Mouse (Mus musculus) limb, embryonic 12.5 days (tissue): ENCODE measurements around the gene Kpna6. TPM values are rescaled to one million over a fixed set of nuclear protein-coding genes. Genes with fewer than 3 reads are reported as not detected.

Source experiments
- ATAC-seq: fragments of 200-750 bp; cut with Nextera tagmentation; 2 replicates; pipeline ENCODE4 v1.8.0; 2017; ENCODE audit warnings: low read depth, moderate TSS enrichment; ENCODE audit not compliant: insufficient number of reproducible peaks, insufficient read depth, low FRiP score, low TSS enrichment
- H3K27ac ChIP-seq: fragments of 300-500 bp; sonication (generic); 2 replicates; pipeline ENCODE4 v1.5.1; 2016; ENCODE audit warnings: mild to moderate bottlenecking, moderate library complexity
- H3K27me3 ChIP-seq: fragments of 300-500 bp; sonication (generic); 2 replicates; pipeline ENCODE4 v1.6.1; 2016; ENCODE audit warnings: mild to moderate bottlenecking, moderate library complexity
- H3K36me3 ChIP-seq: fragments of 300-500 bp; sonication (generic); 2 replicates; pipeline ENCODE4 v1.6.1; 2016; ENCODE audit warnings: mild to moderate bottlenecking, moderate library complexity
- H3K4me1 ChIP-seq: fragments of 300-500 bp; sonication (generic); replicated peaks from 2 replicates; pipeline ENCODE4 v1.6.1; 2016
- H3K4me2 ChIP-seq: fragments of 300-500 bp; sonication (generic); 2 replicates; pipeline ENCODE4 v1.6.1; 2016; ENCODE audit warnings: mild to moderate bottlenecking, moderate library complexity
- H3K4me3 ChIP-seq: fragments of 300-500 bp; sonication (generic); replicated peaks from 2 replicates; pipeline ENCODE4 v1.5.1; 2016; ENCODE audit warnings: mild to moderate bottlenecking
- H3K9ac ChIP-seq: fragments of 300-500 bp; sonication (generic); replicated peaks from 2 replicates; pipeline ENCODE4 v1.6.1; 2016; ENCODE audit warnings: mild to moderate bottlenecking, moderate library complexity
- H3K9me3 ChIP-seq: fragments of 300-500 bp; sonication (generic); 2 replicates; pipeline ENCODE4 v1.6.1; 2016; ENCODE audit warnings: mild to moderate bottlenecking, moderate library complexity
- WGBS: fragments of 180-500 bp; shearing (Covaris S2); methylation state at CpG from one replicate; pipeline ENCODE4 v1.1.7; 2016; 5-methylcytosine and 5-hydroxymethylcytosine counted together
- microRNA-seq: library from miRNA; unstranded; fragments of <30 nt; microRNA quantifications from one replicate; pipeline ENCODE4, GENCODE M21; 2017
- polyA plus RNA-seq: library from polyadenylated mRNA; unstranded; fragments of >200 nt; fragmentation: Nextera tagmentation; extraction: Ambion mirVana; gene quantifications from 2 replicates; pipeline ENCODE4 v1.2.1, GENCODE M21; 2016

The Kpna6 gene
- polyA plus RNA-seq, 1 experiment from 2014 or later, result 13.9 TPM

DNA sequence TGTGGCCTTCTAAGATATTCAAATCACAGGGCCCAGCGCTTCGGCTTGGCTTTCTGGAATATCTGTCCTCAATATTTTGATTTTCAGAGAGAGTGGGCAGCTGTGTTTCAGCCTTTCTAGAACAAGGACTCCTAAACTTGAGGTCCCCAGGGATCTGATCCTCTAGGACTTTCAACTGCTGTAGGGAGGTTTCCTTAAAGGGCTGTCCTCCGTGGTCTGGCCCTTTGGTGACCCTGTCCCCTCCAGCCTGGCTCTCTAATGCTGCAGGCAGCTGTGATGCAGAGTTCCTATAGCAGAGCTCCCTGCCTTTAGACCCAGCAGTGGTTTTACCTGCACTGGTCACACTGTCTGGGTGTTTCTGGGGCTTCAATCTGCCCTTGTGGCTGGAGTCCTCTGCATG, 55.9 kb downstream of the Kpna6 start:
- peaks cover 8% of the 10 kb centered on the region for H3K4me1 ChIP-seq
- H3K36me3 ChIP-seq, result peaks cover 26% of the 10 kb centered on the region
- no peak overlapping the region for H3K9ac ChIP-seq
- H3K4me2 ChIP-seq, result no peak overlapping the region
- no peaks in the 10 kb centered on the region for H3K9me3 ChIP-seq
- no peak overlapping the region for H3K4me3 ChIP-seq
- ATAC-seq, result no peak
- H3K27me3 ChIP-seq, result no peaks in the 10 kb centered on the region
- no peak overlapping the region for H3K27ac ChIP-seq
- WGBS, result 92% methylated on average over 3 of the region's 3 CpGs

DNA sequence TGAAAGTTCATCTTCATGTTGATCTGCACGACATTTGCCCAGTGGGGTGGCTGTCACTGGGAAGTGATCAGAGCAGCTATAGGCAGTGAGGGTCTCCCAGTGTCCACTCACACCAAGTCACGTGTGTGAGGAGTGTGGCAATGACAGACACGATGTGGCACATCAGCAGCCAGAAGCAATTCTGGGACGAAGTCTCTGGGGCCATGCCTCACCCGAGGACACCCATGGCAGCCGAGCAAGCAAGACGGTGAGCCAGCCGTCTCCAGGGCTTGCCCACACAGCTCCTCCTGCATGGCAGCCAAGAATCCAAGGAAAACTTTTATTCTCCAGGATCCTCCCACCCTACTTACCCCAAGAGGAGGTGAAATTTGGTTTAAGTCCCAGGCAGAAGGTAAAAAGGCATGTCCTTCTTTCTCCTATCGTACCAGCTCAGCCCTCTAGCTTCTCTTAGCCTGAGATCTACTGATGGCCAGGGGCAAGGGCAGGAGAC, 56.7 kb downstream of the Kpna6 start:
- no peaks in the 10 kb centered on the region for H3K9me3 ChIP-seq
- H3K4me3 ChIP-seq, result no peak overlapping the region
- no peak for ATAC-seq
- H3K36me3 ChIP-seq, result peaks cover 23% of the 10 kb centered on the region
- 91% methylated on average over 9 of the region's 9 CpGs for WGBS
- H3K4me2 ChIP-seq, result no peak overlapping the region
- H3K27ac ChIP-seq, result no peak overlapping the region
- H3K27me3 ChIP-seq, result no peaks in the 10 kb centered on the region
- H3K9ac ChIP-seq, result 0 out of 2 replicates have a peak overlapping the region, but pooled peaks have one; percentile 23
- peaks cover 8% of the 10 kb centered on the region for H3K4me1 ChIP-seq

DNA sequence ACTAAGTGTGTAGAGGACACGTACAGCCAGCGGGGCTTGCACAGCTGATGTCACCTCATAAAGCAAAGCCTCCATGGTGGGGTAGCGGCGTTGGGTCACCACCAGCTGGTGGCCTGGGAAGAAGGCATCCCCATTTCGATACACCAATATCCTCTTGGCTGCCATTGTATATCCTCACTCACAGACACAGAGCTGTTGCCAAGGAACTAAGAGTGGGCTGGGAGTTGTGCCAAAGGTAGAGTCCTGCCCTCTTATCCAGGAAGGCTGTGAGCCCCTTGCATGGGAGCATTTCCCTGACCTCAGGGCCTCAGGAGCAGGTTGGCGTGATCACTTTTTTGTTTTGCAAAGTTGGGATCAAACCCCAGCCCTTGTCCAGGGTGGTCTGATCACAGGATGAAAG, 58.5 kb downstream of the Kpna6 start, which contains the start of gene Dcdc2b:
Dcdc2b (minus strand) TSS at position 165 of the 400 bp plus-strand sequence.
- Histone ChIP-seq H3K27ac (no peak within 1 kb of the TSS), H3K4me3 (no peak within 1 kb of the TSS), H3K27me3 (no peaks in the 10 kb centered on the region), H3K9me3 (no peaks in the 10 kb centered on the region), H3K4me2 (no peak within 1 kb of the TSS), H3K4me1 (peaks cover 8% of the 10 kb centered on the region), H3K36me3 (peaks cover 30% of the 10 kb centered on the region), H3K9ac (no peak within 1 kb of the TSS)
- 86% methylated on average over 6 of the region's 6 CpGs for WGBS
- ATAC-seq, result no peak

DNA sequence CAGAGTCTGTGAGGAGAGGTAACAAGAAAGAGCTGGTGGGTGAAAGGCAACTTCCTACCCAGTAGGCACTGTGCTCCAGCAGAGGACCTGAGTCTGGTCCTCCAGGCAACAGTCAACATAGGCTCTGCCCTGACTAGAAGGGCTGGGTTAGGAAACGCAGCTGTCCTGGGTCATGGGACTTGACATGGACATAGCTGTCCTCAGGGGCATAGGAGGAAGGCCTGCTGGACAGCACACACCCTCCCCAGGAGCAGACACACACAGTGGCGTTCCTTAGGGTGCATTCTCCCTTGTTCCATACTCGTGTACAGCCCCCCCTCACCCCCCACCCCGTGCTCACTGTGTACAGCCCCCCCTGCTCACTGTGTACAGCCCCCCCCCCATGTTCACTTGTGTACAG, 62.1 kb downstream of the Kpna6 start:
- H3K4me3 ChIP-seq, result no peak overlapping the region
- no peak overlapping the region for H3K27ac ChIP-seq
- H3K9me3 ChIP-seq, result no peaks in the 10 kb centered on the region
- no peak overlapping the region for H3K9ac ChIP-seq
- H3K27me3 ChIP-seq, result no peaks in the 10 kb centered on the region
- ATAC-seq, result 0 out of 2 replicates have a peak, but pooled peaks have one; percentile 45
- H3K4me2 ChIP-seq, result no peak overlapping the region
- 68% methylated on average over 4 of the region's 4 CpGs for WGBS
- H3K36me3 ChIP-seq, result peaks cover 42% of the 10 kb centered on the region
- no peaks in the 10 kb centered on the region for H3K4me1 ChIP-seq

DNA sequence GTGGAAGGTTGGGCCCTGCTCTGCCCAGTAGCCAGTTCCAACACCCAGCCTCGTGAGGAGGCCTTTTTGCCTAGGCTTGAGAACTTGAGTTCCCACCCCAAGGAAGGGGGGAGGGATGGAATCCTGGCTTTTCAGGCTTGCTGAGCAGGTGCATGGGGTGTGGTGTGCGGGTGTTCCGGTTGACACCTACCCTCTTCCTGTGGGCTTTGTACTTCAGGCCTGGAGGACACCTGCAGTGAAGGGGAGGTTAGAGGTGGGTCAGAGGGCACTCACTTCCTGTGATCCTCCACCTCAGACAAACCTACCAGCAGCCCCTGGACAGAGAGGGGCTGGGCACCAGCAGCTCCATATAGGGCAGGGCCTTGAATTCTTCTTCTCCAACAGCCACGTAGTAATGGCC, 62.5 kb downstream of the Kpna6 start:
- Histone ChIP-seq H3K9ac (no peak overlapping the region), H3K4me3 (no peak overlapping the region), H3K4me2 (no peak overlapping the region), H3K36me3 (peaks cover 45% of the 10 kb centered on the region), H3K9me3 (no peaks in the 10 kb centered on the region), H3K27ac (no peak overlapping the region), H3K4me1 (no peaks in the 10 kb centered on the region), H3K27me3 (no peaks in the 10 kb centered on the region)
- 0 out of 2 replicates have a peak, but pooled peaks have one; percentile 2 for ATAC-seq
- 75% methylated on average over 4 of the region's 4 CpGs for WGBS

DNA sequence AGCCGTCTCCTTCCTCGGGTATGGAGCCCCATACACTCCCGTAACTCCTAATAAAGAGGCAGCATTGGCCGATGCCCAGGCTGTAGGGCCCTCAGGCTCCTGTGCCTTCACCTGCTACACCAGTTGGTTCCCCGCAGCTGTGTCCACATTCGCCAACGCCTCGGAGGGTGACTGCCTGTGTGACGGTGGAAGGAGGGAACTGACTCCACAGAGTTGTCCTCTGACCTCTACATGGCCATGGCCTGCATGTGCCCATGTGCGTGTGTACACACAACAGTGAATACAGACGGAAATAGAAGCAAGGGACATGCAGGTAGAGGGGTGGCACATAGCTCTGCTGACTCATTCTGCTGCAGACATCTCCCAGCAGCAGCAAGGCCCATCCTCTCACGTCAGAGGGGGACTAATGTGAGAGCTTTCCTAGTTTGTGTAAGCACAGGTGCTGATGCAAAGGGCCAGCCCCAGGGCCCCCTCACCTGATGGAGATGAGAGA, 63.4 kb downstream of the Kpna6 start:
- Histone ChIP-seq H3K27ac (no peak overlapping the region), H3K9ac (no peak overlapping the region), H3K9me3 (no peaks in the 10 kb centered on the region), H3K4me3 (no peak overlapping the region), H3K4me1 (no peaks in the 10 kb centered on the region), H3K27me3 (no peaks in the 10 kb centered on the region), H3K4me2 (no peak overlapping the region), H3K36me3 (peaks cover 54% of the 10 kb centered on the region)
- WGBS, result 86% methylated on average over 12 of the region's 12 CpGs
- ATAC-seq, result no peak; the same call in 1 of the 2 replicates

DNA sequence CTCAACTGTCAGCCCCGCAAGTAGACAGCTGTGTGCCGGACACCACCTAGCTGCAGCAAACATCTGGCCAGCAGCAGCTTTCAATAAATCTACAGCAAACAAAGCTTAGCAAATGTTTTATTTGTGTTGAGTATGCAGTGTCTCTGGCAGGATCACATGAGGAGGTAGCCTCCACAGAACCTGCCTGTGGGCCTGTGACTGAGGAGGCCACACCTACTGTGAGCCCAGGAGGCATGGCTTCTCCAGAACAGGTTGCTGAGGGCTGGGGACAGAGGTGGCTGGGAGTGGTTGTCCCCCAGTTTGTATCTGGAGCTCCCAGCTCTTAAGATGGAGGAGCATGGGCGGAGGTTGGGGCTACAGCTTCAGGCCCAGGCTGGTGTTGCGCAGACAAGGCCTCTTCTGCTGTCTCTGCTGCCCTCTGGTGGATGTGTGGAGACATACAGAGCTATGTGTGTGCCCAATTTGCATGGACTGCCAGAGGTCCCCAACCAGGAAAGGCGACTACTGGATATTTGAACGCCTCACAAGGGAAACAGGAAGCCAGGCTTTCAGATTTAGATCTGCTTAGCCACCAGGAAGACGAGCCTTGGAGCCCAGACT, 64.0 kb downstream of the Kpna6 start:
- H3K9ac ChIP-seq, result no peak overlapping the region; the same call in 1 of the 2 replicates
- H3K4me2 ChIP-seq, result no peak overlapping the region
- no peaks in the 10 kb centered on the region for H3K9me3 ChIP-seq
- ATAC-seq, result peak; percentile 58; the same call in 1 of the 2 replicates
- H3K4me3 ChIP-seq, result no peak overlapping the region
- peak overlapping the region; percentile 56; the same call in 1 of the 2 replicates for H3K27ac ChIP-seq
- no peaks in the 10 kb centered on the region for H3K27me3 ChIP-seq
- 37% methylated on average over 7 of the region's 7 CpGs for WGBS
- peaks cover 60% of the 10 kb centered on the region for H3K36me3 ChIP-seq
- H3K4me1 ChIP-seq, result no peaks in the 10 kb centered on the region

DNA sequence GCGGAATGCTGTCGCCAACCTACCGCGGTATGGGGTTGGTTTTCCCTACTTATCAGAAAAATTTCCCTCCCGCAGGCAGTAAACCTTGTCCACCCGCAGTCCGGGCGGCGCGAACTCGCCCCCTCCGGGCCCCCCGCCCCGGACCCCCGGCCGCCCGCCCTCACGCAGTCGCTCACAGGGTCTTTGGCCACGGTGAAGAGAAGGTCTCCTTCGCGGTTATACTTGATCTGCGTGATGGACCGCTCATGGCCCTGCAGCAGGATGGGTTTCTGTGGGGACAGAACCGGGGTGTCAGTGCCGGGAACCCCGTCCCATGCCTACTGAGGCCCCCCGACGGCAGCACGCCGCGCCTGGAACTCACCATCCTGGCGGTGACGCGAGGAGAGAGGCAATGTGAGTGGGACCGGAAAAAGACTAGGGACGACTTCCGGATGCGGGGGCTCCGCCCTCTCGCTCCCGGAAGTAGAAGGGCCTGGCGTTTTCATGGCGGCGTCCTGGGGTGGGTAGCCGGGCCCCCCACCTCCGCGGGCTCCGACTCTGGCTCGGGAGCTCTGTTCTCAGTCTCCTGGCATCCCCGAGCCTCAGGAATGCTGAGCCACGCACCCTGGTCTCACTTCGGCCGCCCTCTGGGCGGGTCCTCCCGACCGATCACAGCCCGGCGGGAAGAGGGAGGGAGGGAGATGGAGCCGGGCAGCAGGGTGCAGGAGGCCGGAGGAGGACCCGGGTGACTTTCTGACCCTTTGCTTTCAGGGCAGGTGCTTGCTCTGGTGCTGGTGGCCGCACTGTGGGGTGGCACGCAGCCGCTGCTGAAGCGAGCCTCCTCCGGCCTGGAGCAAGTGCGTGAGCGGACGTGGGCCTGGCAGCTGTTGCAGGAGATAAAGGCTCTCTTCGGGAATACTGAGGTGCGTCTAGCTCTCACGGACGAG, 72.1 kb downstream of the Kpna6 start, which contains the start of the genes Eif3i and Tmem234:
Eif3i (minus strand) TSS at position 416 of the 926 bp plus-strand sequence.
Tmem234 (plus strand) TSS at position 436 of the 926 bp plus-strand sequence.
- Histone ChIP-seq H3K36me3 (peaks cover 65% of the 10 kb centered on the region), H3K4me1 (peaks cover 23% of the 10 kb centered on the region), H3K27ac (peak within 1 kb of the TSS; percentile 66), H3K4me3 (peak within 1 kb of the TSS; percentile 95), H3K27me3 (no peaks in the 10 kb centered on the region), H3K9me3 (no peaks in the 10 kb centered on the region), H3K9ac (peak within 1 kb of the TSS; percentile 92), H3K4me2 (peak within 1 kb of the TSS; percentile 83)
- peak; percentile 79 for ATAC-seq
- WGBS, result under 1% methylated on average over 74 of the region's 74 CpGs

Small RNAs within 50 kb of the gene (microRNA-seq; reads per million reads assigned to microRNA genes)
- 2.3 reads per million, percentile 2 among the genes with 10 or more reads in this experiment for gene Mir7016

Other genes starting within 250 kb of the Kpna6 start
- 1.2 and 1.4 TPM in 2 replicates for gene Zbtb8b, start 231.9 kb downstream of the Kpna6 start, polyA plus RNA-seq
- 24.6 and 24.9 TPM in 2 replicates for gene Bsdc1, start 211.2 kb downstream of the Kpna6 start, polyA plus RNA-seq
- not detected in 2 replicates for gene Tssk3, start 181.7 kb downstream of the Kpna6 start, polyA plus RNA-seq
- not detected in 2 replicates for gene Fam229a, start 181.6 kb downstream of the Kpna6 start, polyA plus RNA-seq
- gene Marcksl1, start 159.2 kb downstream of the Kpna6 start, polyA plus RNA-seq, result 1,451 and 1,538 TPM in 2 replicates
- gene Hdac1, start 130.1 kb downstream of the Kpna6 start, polyA plus RNA-seq, result 278 and 292 TPM in 2 replicates
- 12.4 and 17.0 TPM in 2 replicates for gene Lck, start 99.1 kb downstream of the Kpna6 start, polyA plus RNA-seq
- gene Fam167b, start 94.2 kb downstream of the Kpna6 start, polyA plus RNA-seq, result 3.4 and 4.1 TPM in 2 replicates
- 259 and 264 TPM in 2 replicates for gene Eif3i, start 72.1 kb downstream of the Kpna6 start, polyA plus RNA-seq
- 187 and 190 TPM in 2 replicates for gene Tmem234, start 72.1 kb downstream of the Kpna6 start, polyA plus RNA-seq
- gene Dcdc2b, start 58.5 kb downstream of the Kpna6 start, polyA plus RNA-seq, result 2.3 and 2.7 TPM in 2 replicates
- gene Iqcc, start 53.7 kb downstream of the Kpna6 start, polyA plus RNA-seq, result 31.8 and 32.5 TPM in 2 replicates
- 52.0 and 53.6 TPM in 2 replicates for gene Ccdc28b, start 48.8 kb downstream of the Kpna6 start, polyA plus RNA-seq
- gene Txlna, start 31.7 kb downstream of the Kpna6 start, polyA plus RNA-seq, result 106 and 109 TPM in 2 replicates
- gene Tmem39b, start 24.1 kb upstream of the Kpna6 start, polyA plus RNA-seq, result 15.4 and 16.8 TPM in 2 replicates
- 204 TPM in 2 replicates for gene Khdrbs1, start 69.5 kb upstream of the Kpna6 start, polyA plus RNA-seq
- 327 and 335 TPM in 2 replicates for gene Ptp4a2, start 138.5 kb upstream of the Kpna6 start, polyA plus RNA-seq